Mouse (Mus musculus) heart, postnatal 0 days (tissue): ENCODE data around the gene Mrpl19.

Source experiments
- CTCF ChIP-seq: IDR thresholded peaks from 2 replicates; pipeline ENCODE4 v1.5.1; 2016; ENCODE audit warnings: antibody characterized with exemption, control low read depth, low read depth
- EP300 ChIP-seq: IDR thresholded peaks from 2 replicates; pipeline ENCODE4 v1.6.1; 2016; ENCODE audit warnings: antibody characterized with exemption, low read depth

- TF ChIP-seq EP300 (no peak), CTCF (no peak)
These were observed 55.4 kb downstream of the Mrpl19 start for GRCm38 (mm10) chr6:81910302-81910855.
